ENCODE assay signal across 17 mouse cellular contexts in the genomic region with DNA sequence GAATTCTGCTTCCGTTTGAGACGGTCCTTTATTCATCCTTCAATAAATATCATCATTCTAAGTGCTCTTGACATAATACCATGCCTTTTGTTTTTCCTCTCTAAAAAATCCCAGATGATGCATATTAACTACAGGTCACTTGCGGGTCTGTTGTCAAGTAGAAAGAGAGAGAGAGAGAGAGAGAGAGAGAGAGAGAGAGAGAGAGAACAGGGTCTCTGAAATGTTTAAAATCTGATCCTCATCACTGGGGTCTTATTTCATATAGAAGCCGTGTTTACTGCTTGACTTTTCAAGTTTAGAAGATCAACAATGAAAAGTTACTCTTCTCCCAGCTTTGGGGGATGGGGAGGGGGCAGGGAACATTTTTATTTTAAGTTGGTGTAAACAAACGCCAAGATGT.
DNase-seq lines count a peak whose midpoint lies in the region; ATAC-seq and TF ChIP-seq lines count a peak whose summit lies in the region.
"Had no signal": no experiment of that assay in that cellular context is flagged by ENCODE, and none has a peak within 500 bp of the region (broad histone marks: within the 10 kb centered on the region; RNA-seq: fewer than 3 reads in every experiment).

No protein-coding gene starts in this region.

- no peaks in the 10 kb centered on the region for H3K27me3 ChIP-seq in hindbrain, embryonic 14.5 days (ENCODE audit: control insufficient read depth, insufficient read depth, low read length)
- no peaks in the 10 kb centered on the region for H3K27me3 ChIP-seq in hindbrain, embryonic 11.5 days (ENCODE audit: control insufficient read depth, insufficient read depth, low read length)
- H3K27me3 ChIP-seq in embryonic facial prominence, embryonic 13.5 days, result no peaks in the 10 kb centered on the region
- no peaks in the 10 kb centered on the region for H3K27me3 ChIP-seq in embryonic facial prominence, embryonic 14.5 days (replicated peaks; ENCODE audit: control insufficient read depth, insufficient read depth, low read length)
- H3K27me3 ChIP-seq in midbrain, postnatal 0 days (ENCODE audit: insufficient read depth, low read length), result no peaks in the 10 kb centered on the region
- H3K27me3 ChIP-seq: hindbrain, embryonic 15.5 days; neural tube, embryonic 15.5 days had no signal

- no peak overlapping the region for H3K4me2 ChIP-seq in hindbrain, embryonic 14.5 days (replicated peaks)
- H3K4me2 ChIP-seq in hindbrain, embryonic 11.5 days (replicated peaks; ENCODE audit: low read depth, low read length), result no peak overlapping the region
- peak overlapping the region; percentile 48 for H3K4me2 ChIP-seq in embryonic facial prominence, embryonic 13.5 days
- peak overlapping the region; percentile 47; the same call in 1 of the 2 replicates for H3K4me2 ChIP-seq in embryonic facial prominence, embryonic 14.5 days (ENCODE audit: low read depth, low read length)
- 0 out of 2 replicates have a peak overlapping the region, but pooled peaks have one; percentile 32 for H3K4me2 ChIP-seq in midbrain, postnatal 0 days (ENCODE audit: low read depth, low read length, poor library complexity, severe bottlenecking)
- H3K4me2 ChIP-seq: neural tube, embryonic 15.5 days had no signal

- no peak for ATAC-seq in hindbrain, embryonic 14.5 days (ENCODE audit: low FRiP score)
- no peak for ATAC-seq in hindbrain, embryonic 11.5 days (ENCODE audit: low FRiP score)
- no peak for ATAC-seq in embryonic facial prominence, embryonic 13.5 days (ENCODE audit: insufficient number of reproducible peaks, insufficient read depth, low FRiP score, low TSS enrichment, low read depth)
- ATAC-seq in embryonic facial prominence, embryonic 14.5 days (ENCODE audit: low read depth), result no peak
- no peak for ATAC-seq in midbrain, postnatal 0 days (ENCODE audit: low FRiP score)
- ATAC-seq: intestine, postnatal 0 days; liver, postnatal 0 days had no signal

- no peaks in the 10 kb centered on the region for H3K9me3 ChIP-seq in hindbrain, embryonic 14.5 days (ENCODE audit: control insufficient read depth, low read length)
- no peaks in the 10 kb centered on the region for H3K9me3 ChIP-seq in hindbrain, embryonic 11.5 days (ENCODE audit: control insufficient read depth, low read length)
- no peaks in the 10 kb centered on the region for H3K9me3 ChIP-seq in embryonic facial prominence, embryonic 13.5 days
- H3K9me3 ChIP-seq in embryonic facial prominence, embryonic 14.5 days (ENCODE audit: control insufficient read depth, low read length), result no peaks in the 10 kb centered on the region
- no peaks in the 10 kb centered on the region for H3K9me3 ChIP-seq in midbrain, postnatal 0 days (ENCODE audit: low read length)
- H3K9me3 ChIP-seq: hindbrain, embryonic 15.5 days; limb, embryonic 10.5 days; neural tube, embryonic 15.5 days had no signal

- H3K4me3 ChIP-seq in hindbrain, embryonic 14.5 days (replicated peaks; ENCODE audit: low read length), result no peak overlapping the region
- no peak overlapping the region for H3K4me3 ChIP-seq in hindbrain, embryonic 11.5 days (ENCODE audit: low read depth, low read length)
- H3K4me3 ChIP-seq in embryonic facial prominence, embryonic 13.5 days, result no peak overlapping the region
- no peak overlapping the region for H3K4me3 ChIP-seq in embryonic facial prominence, embryonic 14.5 days (ENCODE audit: low read depth, low read length)
- H3K4me3 ChIP-seq in midbrain, postnatal 0 days (ENCODE audit: low read depth, low read length), result no peak overlapping the region
- H3K4me3 ChIP-seq: hindbrain, embryonic 15.5 days; limb, embryonic 10.5 days; neural tube, embryonic 15.5 days had no signal

- H3K27ac ChIP-seq in hindbrain, embryonic 14.5 days, result peak overlapping the region; percentile 62; the same call in 1 of the 2 replicates
- H3K27ac ChIP-seq in hindbrain, embryonic 11.5 days (ENCODE audit: low read depth, low read length), result no peak overlapping the region
- no peak overlapping the region for H3K27ac ChIP-seq in embryonic facial prominence, embryonic 13.5 days
- H3K27ac ChIP-seq in embryonic facial prominence, embryonic 14.5 days (replicated peaks; ENCODE audit: low read depth, low read length), result no peak overlapping the region
- H3K27ac ChIP-seq in midbrain, postnatal 0 days (ENCODE audit: low read depth, low read length), result no peak overlapping the region
- H3K27ac ChIP-seq: limb, embryonic 10.5 days; neural tube, embryonic 15.5 days had no signal

- H3K36me3 ChIP-seq in hindbrain, embryonic 14.5 days (replicated peaks; ENCODE audit: control insufficient read depth, insufficient read depth), result no peaks in the 10 kb centered on the region
- no peaks in the 10 kb centered on the region for H3K36me3 ChIP-seq in hindbrain, embryonic 11.5 days (ENCODE audit: control insufficient read depth, insufficient read depth, low read length)
- no peaks in the 10 kb centered on the region for H3K36me3 ChIP-seq in embryonic facial prominence, embryonic 13.5 days
- H3K36me3 ChIP-seq in embryonic facial prominence, embryonic 14.5 days (ENCODE audit: control insufficient read depth, insufficient read depth, low read length), result no peaks in the 10 kb centered on the region
- H3K36me3 ChIP-seq in midbrain, postnatal 0 days (ENCODE audit: insufficient read depth, low read length), result no peaks in the 10 kb centered on the region
- H3K36me3 ChIP-seq: hindbrain, embryonic 15.5 days; limb, embryonic 10.5 days; neural tube, embryonic 15.5 days had no signal

- peaks cover 15% of the 10 kb centered on the region for H3K4me1 ChIP-seq in hindbrain, embryonic 14.5 days (replicated peaks; ENCODE audit: control insufficient read depth, insufficient read depth, low read length)
- H3K4me1 ChIP-seq in hindbrain, embryonic 11.5 days (replicated peaks; ENCODE audit: control insufficient read depth, insufficient read depth, low read length), result peaks cover 2% of the 10 kb centered on the region; the same call in 1 of the 2 replicates
- H3K4me1 ChIP-seq in embryonic facial prominence, embryonic 13.5 days, result peaks cover 12% of the 10 kb centered on the region
- peaks cover 5% of the 10 kb centered on the region; the same call in 1 of the 2 replicates for H3K4me1 ChIP-seq in embryonic facial prominence, embryonic 14.5 days (ENCODE audit: control insufficient read depth, insufficient read depth, low read length)
- H3K4me1 ChIP-seq in midbrain, postnatal 0 days (ENCODE audit: insufficient read depth, low read length), result 0 out of 2 replicates have a peak, but pooled peaks cover 3% of the 10 kb centered on the region

- no peak for DNase-seq in hindbrain, embryonic 14.5 days (ENCODE audit: low spot score)
- no peak for DNase-seq in hindbrain, embryonic 11.5 days (ENCODE audit: low spot score)
- DNase-seq in embryonic facial prominence, embryonic 14.5 days (ENCODE audit: low spot score), result no peak
- DNase-seq in midbrain, postnatal 0 days (ENCODE audit: low spot score), result no peak
- DNase-seq in heart, adult 9 months (ENCODE audit: low spot score in 2 of 2), result no peak
- DNase-seq in adrenal gland, postnatal 14 days, result no peak
- DNase-seq: adrenal gland, adult 2 months; cerebellum, adult 9-10 months; heart, postnatal 10 days; liver, postnatal 0 days; right cerebral cortex, postnatal 4 days; thymus, postnatal 36 days had no signal

- no peak overlapping the region for H3K9ac ChIP-seq in hindbrain, embryonic 14.5 days
- H3K9ac ChIP-seq in hindbrain, embryonic 11.5 days (ENCODE audit: low read depth, low read length), result no peak overlapping the region
- no peak overlapping the region for H3K9ac ChIP-seq in embryonic facial prominence, embryonic 13.5 days
- H3K9ac ChIP-seq in embryonic facial prominence, embryonic 14.5 days (ENCODE audit: low read depth, low read length), result no peak overlapping the region
- H3K9ac ChIP-seq in midbrain, postnatal 0 days (replicated peaks; ENCODE audit: low read length, poor library complexity, severe bottlenecking), result no peak overlapping the region
- H3K9ac ChIP-seq: liver, postnatal 0 days had no signal

- no peak for TF ChIP-seq CTCF in midbrain, postnatal 0 days (IDR thresholded peaks at IDR 0.05)

- 50% methylated on average over 5 of the region's 5 CpGs for WGBS in hindbrain, embryonic 14.5 days
- WGBS in hindbrain, embryonic 11.5 days, result 59% methylated on average over 5 of the region's 5 CpGs
- 32% methylated on average over 5 of the region's 5 CpGs for WGBS in embryonic facial prominence, embryonic 13.5 days
- WGBS in embryonic facial prominence, embryonic 14.5 days, result 34% methylated on average over 5 of the region's 5 CpGs
- WGBS in midbrain, postnatal 0 days, result 49% methylated on average over 5 of the region's 5 CpGs

Comparison
In these comparisons a context has a peak if more than half of its experiments do, and no peak if none do; other contexts are left out.
1. H3K4me2 ChIP-seq: peak in embryonic facial prominence, embryonic 13.5 days (single experiment), embryonic facial prominence, embryonic 14.5 days (single experiment) and midbrain, postnatal 0 days (single experiment); none in hindbrain, embryonic 14.5 days (single experiment) and hindbrain, embryonic 11.5 days (single experiment).